In the genomic region with DNA sequence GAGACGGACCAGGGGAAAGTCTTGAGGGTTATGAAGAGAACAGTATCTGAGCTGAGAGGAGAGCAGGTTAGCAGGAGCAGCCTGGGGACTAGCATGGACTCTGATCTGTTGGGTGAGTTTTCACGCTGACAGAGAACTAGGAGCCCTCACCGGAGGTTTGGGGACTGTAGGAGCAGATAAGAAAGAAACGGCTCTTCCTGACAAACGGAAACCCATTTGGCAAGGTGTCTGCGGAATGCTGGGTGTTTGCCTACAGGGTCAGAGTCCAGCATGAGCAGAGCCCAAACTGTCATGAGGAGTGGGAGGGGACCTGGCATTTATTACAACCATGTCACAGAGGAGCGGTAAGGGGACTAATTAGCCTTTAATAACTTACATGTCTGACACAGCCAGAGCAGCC, we compare ENCODE assay signal across 12 mouse cellular contexts. TPM values are rescaled to one million over a fixed set of nuclear protein-coding genes. Genes with fewer than 3 reads are reported as not detected.
DNase-seq lines count a peak whose midpoint lies in the region; ATAC-seq and TF ChIP-seq lines count a peak whose summit lies in the region.
"Had no signal": no experiment of that assay in that cellular context is flagged by ENCODE, and none has a peak within 500 bp of the region (broad histone marks: within the 10 kb centered on the region; RNA-seq: fewer than 3 reads in every experiment).

No protein-coding gene starts in this region.

- no peak overlapping the region for H3K27ac ChIP-seq in kidney, adult 2 months (ENCODE audit: insufficient read depth, low read depth, low read length)
- H3K27ac ChIP-seq in liver, embryonic 14.5 days: peak overlapping the region; percentile 65
- H3K27ac ChIP-seq: heart, embryonic 15.5 days; macrophage had no signal

- peak; percentile 3; the same call in 1 of the 2 replicates for TF ChIP-seq EP300 in liver, embryonic 14.5 days (IDR thresholded peaks at IDR 0.05; ENCODE audit: low read depth)

- TF ChIP-seq POLR2A in kidney, adult 2 months (IDR thresholded peaks at IDR 0.05; ENCODE audit: low read depth, low read length): no peak

- H3K9me3 ChIP-seq in liver, embryonic 14.5 days (ENCODE audit: control insufficient read depth, low read length): peaks cover 4% of the 10 kb centered on the region; the same call in 1 of the 2 replicates

- peak; percentile 23 for DNase-seq in adrenal gland, postnatal 25 days
- DNase-seq in adrenal gland, adult 18-20 months (ENCODE audit: low spot score in 2 of 2): no peak
- peak; percentile 91 for DNase-seq in 416B (ENCODE audit: low read depth)
- peak; percentile 75 for DNase-seq in kidney, adult 2 months
- DNase-seq in liver, embryonic 14.5 days (ENCODE audit: low read depth in 3 of 3, low spot score in 3 of 3): no peak
- no peak for DNase-seq in lung, adult 18-20 months
- DNase-seq in embryo, embryonic 10 days (ENCODE audit: low spot score): no peak
- DNase-seq in right cerebral cortex, postnatal 14 days: no peak
- DNase-seq: adrenal gland, adult 8-10 months; cerebellum, adult 18-20 months had no signal

- no peaks in the 10 kb centered on the region for H3K27me3 ChIP-seq in kidney, adult 2 months (replicated peaks; ENCODE audit: control insufficient read depth, insufficient read depth, low read length)
- H3K27me3 ChIP-seq in liver, embryonic 14.5 days (ENCODE audit: control insufficient read depth, insufficient read depth, low read length): no peaks in the 10 kb centered on the region
- H3K27me3 ChIP-seq: heart, embryonic 15.5 days had no signal

- no peaks in the 10 kb centered on the region for H3K36me3 ChIP-seq in kidney, adult 2 months (ENCODE audit: control insufficient read depth, insufficient read depth, low read length)
- no peaks in the 10 kb centered on the region for H3K36me3 ChIP-seq in liver, embryonic 14.5 days (replicated peaks; ENCODE audit: control insufficient read depth, insufficient read depth, low read depth)
- H3K36me3 ChIP-seq: heart, embryonic 15.5 days had no signal

- TF ChIP-seq CTCF in kidney, adult 2 months (conservative IDR thresholded peaks at IDR 0.05; ENCODE audit: insufficient read depth, insufficient read length, low read depth, low read length): no peak
- TF ChIP-seq CTCF in liver, embryonic 14.5 days (IDR thresholded peaks at IDR 0.05; ENCODE audit: low read depth): no peak

- H3K4me2 ChIP-seq in liver, embryonic 14.5 days (ENCODE audit: low read depth): peak overlapping the region; percentile 66
- H3K4me2 ChIP-seq: heart, embryonic 15.5 days had no signal

- H3K9ac ChIP-seq in liver, embryonic 14.5 days (replicated peaks): peak overlapping the region; percentile 59
- H3K9ac ChIP-seq: heart, embryonic 15.5 days had no signal

- ATAC-seq in liver, embryonic 14.5 days (ENCODE audit: insufficient read depth): peak; percentile 65

- 18% methylated on average over 7 of the region's 7 CpGs for WGBS in kidney, adult 2 months
- WGBS in liver, embryonic 14.5 days (ENCODE audit: insufficient replicate concordance): 2% methylated on average over 7 of the region's 7 CpGs

- H3K4me3 ChIP-seq in kidney, adult 2 months (ENCODE audit: insufficient read depth, low read depth, low read length): no peak overlapping the region
- H3K4me3 ChIP-seq in liver, embryonic 14.5 days (ENCODE audit: insufficient read depth in 1 of 2, low read depth in 2 of 2, low read length in 2 of 2): peak overlapping the region; percentile 27 to 36
- H3K4me3 ChIP-seq: heart, embryonic 15.5 days had no signal

- no peaks in the 10 kb centered on the region for H3K4me1 ChIP-seq in kidney, adult 2 months (ENCODE audit: control insufficient read depth, insufficient read depth, low read length)
- H3K4me1 ChIP-seq in liver, embryonic 14.5 days (replicated peaks; ENCODE audit: control insufficient read depth in 2 of 2, insufficient read depth in 2 of 2, low read length in 1 of 2): peaks cover 12 to 14% of the 10 kb centered on the region in 2 experiments

RNA-seq across cellular contexts. Expression of a gene that starts 40.0 kb away (rescaled TPM):
- total RNA-seq in adrenal gland, postnatal 25 days (2021): 25.8 and 26.8 TPM in 2 replicates
- 10 to 100 TPM; 23.2 to 23.7 TPM for total RNA-seq in adrenal gland, adult 18-20 months (2021)
- 6.3 and 8.1 TPM in 2 replicates for polyA plus RNA-seq in kidney, adult 2 months (2012; rRNA removed)
- polyA plus RNA-seq in liver, embryonic 14.5 days (2012; rRNA removed): 4.2 and 5.9 TPM in 2 replicates
- 9.2 TPM in 2 replicates for polyA plus RNA-seq in liver, embryonic 14.5 days (2014; fragmentation: Nextera tagmentation; extraction: Ambion mirVana)

RNA-seq across cellular contexts. Expression of a gene that starts 40.2 kb away (rescaled TPM):
- total RNA-seq in adrenal gland, postnatal 25 days (2021): 91.6 and 107 TPM in 2 replicates
- 10 to 100 TPM; 82.1 to 86.4 TPM for total RNA-seq in adrenal gland, adult 18-20 months (2021)
- 40.9 and 47.2 TPM in 2 replicates for polyA plus RNA-seq in kidney, adult 2 months (2012; rRNA removed)
- polyA plus RNA-seq in liver, embryonic 14.5 days (2012; rRNA removed): 42.5 and 67.0 TPM in 2 replicates
- 66.3 and 70.6 TPM in 2 replicates for polyA plus RNA-seq in liver, embryonic 14.5 days (2014; fragmentation: Nextera tagmentation; extraction: Ambion mirVana)

Comparison
In these comparisons a context has a peak if more than half of its experiments do, and no peak if none do; other contexts are left out.
1. DNase-seq: peak in adrenal gland, postnatal 25 days (single experiment), 416B (single experiment) and kidney, adult 2 months (single experiment); none in adrenal gland, adult 18-20 months (0 of 2), liver, embryonic 14.5 days (0 of 3), lung, adult 18-20 months (0 of 2), embryo, embryonic 10 days (single experiment) and right cerebral cortex, postnatal 14 days (single experiment).